Mouse (Mus musculus): Measurements from ENCODE around the gene Olfr1030. TPM values are rescaled to one million over a fixed set of nuclear protein-coding genes. Genes with fewer than 3 reads are reported as not detected.
"Not testable (repeated sequence)": the region's sequence is repeated elsewhere in the genome, so short reads cannot be mapped to it uniquely, and the experiment has no call there.

The Olfr1030 gene
- not detected in 2 replicates for polyA plus RNA-seq (2015; fragmentation: Nextera tagmentation; extraction: Ambion mirVana)

GRCm38 (mm10) chr2:85978976-85979375, at the start of gene Olfr1030:
TSS of gene Olfr1030 (plus strand) at chr2:85979276.
- H3K36me3 ChIP-seq, result no peaks in the 10 kb centered on the region
- H3K9me3 ChIP-seq, result no peaks in the 10 kb centered on the region
- H3K4me2 ChIP-seq (replicated peaks), result no peak within 1 kb of the TSS
- no peaks in the 10 kb centered on the region for H3K4me1 ChIP-seq
- H3K27ac ChIP-seq (replicated peaks), result no peak within 1 kb of the TSS
- H3K9ac ChIP-seq (replicated peaks), result no peak within 1 kb of the TSS
- WGBS, result 72% methylated on average over 1 of the region's 1 CpGs
- no peak for ATAC-seq (replicated peaks)
- H3K27me3 ChIP-seq, result no peaks in the 10 kb centered on the region
- no peak within 1 kb of the TSS for H3K4me3 ChIP-seq

- H3K27me3 ChIP-seq, result no peaks in the 10 kb centered on the region
- 75% methylated on average over 1 of the region's 1 CpGs for WGBS
- H3K9ac ChIP-seq (replicated peaks), result no peak within 1 kb of the TSS
- no peak within 1 kb of the TSS for H3K4me3 ChIP-seq
- no peak within 1 kb of the TSS for H3K27ac ChIP-seq (replicated peaks)
- no peaks in the 10 kb centered on the region for H3K4me1 ChIP-seq
- H3K4me2 ChIP-seq (replicated peaks), result no peak within 1 kb of the TSS
- ATAC-seq (replicated peaks), result no peak
- no peaks in the 10 kb centered on the region for H3K9me3 ChIP-seq
- no peaks in the 10 kb centered on the region for H3K36me3 ChIP-seq
Observed at GRCm38 (mm10) chr2:85950137-85950536, 28.9 kb upstream of the Olfr1030 start, which contains the start of gene Olfr1028. TSS of gene Olfr1028 (plus strand) at chr2:85950437.

- ATAC-seq (replicated peaks), result no peak
- Histone ChIP-seq H3K27me3 (no peaks in the 10 kb centered on the region), H3K9me3 (no peaks in the 10 kb centered on the region), H3K27ac (replicated peaks) (no peak within 1 kb of the TSS), H3K4me1 (no peaks in the 10 kb centered on the region), H3K36me3 (no peaks in the 10 kb centered on the region), H3K4me3 (no peak within 1 kb of the TSS), H3K4me2 (replicated peaks) (no peak within 1 kb of the TSS), H3K9ac (replicated peaks) (no peak within 1 kb of the TSS)
- 86% methylated on average over 2 of the region's 2 CpGs for WGBS
Observed at GRCm38 (mm10) chr2:85973595-85973994, 5.5 kb upstream of the Olfr1030 start, which contains the start of gene Olfr1029. TSS of gene Olfr1029 (plus strand) at chr2:85973895.

- no peaks in the 10 kb centered on the region for H3K27me3 ChIP-seq
- H3K36me3 ChIP-seq, result no peaks in the 10 kb centered on the region
- no peak within 1 kb of the TSS for H3K4me3 ChIP-seq
- no peaks in the 10 kb centered on the region for H3K4me1 ChIP-seq
- H3K4me2 ChIP-seq (replicated peaks), result no peak within 1 kb of the TSS
- ATAC-seq (replicated peaks), result no peak
- WGBS, result 61% methylated on average over 3 of the region's 3 CpGs
- no peak within 1 kb of the TSS for H3K9ac ChIP-seq (replicated peaks)
- H3K27ac ChIP-seq (replicated peaks), result no peak within 1 kb of the TSS
- no peaks in the 10 kb centered on the region for H3K9me3 ChIP-seq
Observed at GRCm38 (mm10) chr2:85990004-85990403, 10.9 kb downstream of the Olfr1030 start, which contains the start of gene Olfr1031. TSS of gene Olfr1031 (plus strand) at chr2:85990304.

- no peaks in the 10 kb centered on the region for H3K9me3 ChIP-seq
- WGBS, result 88% methylated on average over 7 of the region's 7 CpGs
- H3K36me3 ChIP-seq, result no peaks in the 10 kb centered on the region
- ATAC-seq (replicated peaks), result no peak
- H3K4me3 ChIP-seq, result no peak within 1 kb of the TSS
- H3K27me3 ChIP-seq, result no peaks in the 10 kb centered on the region
- no peak within 1 kb of the TSS for H3K27ac ChIP-seq (replicated peaks)
- no peak within 1 kb of the TSS for H3K4me2 ChIP-seq (replicated peaks)
- H3K9ac ChIP-seq (replicated peaks), result no peak within 1 kb of the TSS
- H3K4me1 ChIP-seq, result no peaks in the 10 kb centered on the region
Observed at GRCm38 (mm10) chr2:86005240-86005639, 26.2 kb downstream of the Olfr1030 start, which contains the start of gene Olfr1032. TSS of gene Olfr1032 (plus strand) at chr2:86005540.

- WGBS, result 9% methylated on average over 11 of the region's 11 CpGs
- H3K36me3 ChIP-seq; H3K27ac ChIP-seq (replicated peaks); H3K27me3 ChIP-seq; ATAC-seq (replicated peaks); H3K9ac ChIP-seq (replicated peaks); H3K4me1 ChIP-seq; H3K9me3 ChIP-seq: not testable (repeated sequence)
- Histone ChIP-seq H3K4me2 (replicated peaks) (peak within 1 kb of the TSS; percentile 40), H3K4me3 (peak within 1 kb of the TSS; percentile 35)
Observed at GRCm38 (mm10) chr2:86020406-86020805, 41.3 kb downstream of the Olfr1030 start, which contains the start of gene Olfr1033. TSS of gene Olfr1033 (plus strand) at chr2:86020633.

GRCm38 (mm10) chr2:86021518-86021917, 42.4 kb downstream of the Olfr1030 start:
- not testable (repeated sequence) for H3K27me3 ChIP-seq; H3K36me3 ChIP-seq; H3K4me3 ChIP-seq; H3K4me2 ChIP-seq (replicated peaks); H3K9ac ChIP-seq (replicated peaks); H3K27ac ChIP-seq (replicated peaks); H3K4me1 ChIP-seq; H3K9me3 ChIP-seq; ATAC-seq (replicated peaks)
- 81% methylated on average over 5 of the region's 9 CpGs for WGBS

Other genes starting within 250 kb of the Olfr1030 start
- not detected in 2 replicates for gene Olfr1012, start 216.5 kb upstream of the Olfr1030 start, polyA plus RNA-seq (2015; fragmentation: Nextera tagmentation; extraction: Ambion mirVana)
- not detected in 2 replicates for gene Olfr1013, start 212.2 kb upstream of the Olfr1030 start, polyA plus RNA-seq (2015; fragmentation: Nextera tagmentation; extraction: Ambion mirVana)
- gene Olfr1014, start 206.6 kb upstream of the Olfr1030 start, polyA plus RNA-seq (2015; fragmentation: Nextera tagmentation; extraction: Ambion mirVana), result not detected in 2 replicates
- not detected in 2 replicates for gene Olfr1015, start 197.3 kb upstream of the Olfr1030 start, polyA plus RNA-seq (2015; fragmentation: Nextera tagmentation; extraction: Ambion mirVana)
- gene Olfr1016, start 176.7 kb upstream of the Olfr1030 start, polyA plus RNA-seq (2015; fragmentation: Nextera tagmentation; extraction: Ambion mirVana), result not detected in 2 replicates
- gene Olfr1018, start 160.8 kb upstream of the Olfr1030 start, polyA plus RNA-seq (2015; fragmentation: Nextera tagmentation; extraction: Ambion mirVana), result not detected in 2 replicates
- not detected in 2 replicates for gene Olfr1019, start 133.8 kb upstream of the Olfr1030 start, polyA plus RNA-seq (2015; fragmentation: Nextera tagmentation; extraction: Ambion mirVana)
- not detected in 2 replicates for gene Olfr1020, start 132.2 kb upstream of the Olfr1030 start, polyA plus RNA-seq (2015; fragmentation: Nextera tagmentation; extraction: Ambion mirVana)
- gene Olfr1022, start 110.7 kb upstream of the Olfr1030 start, polyA plus RNA-seq (2015; fragmentation: Nextera tagmentation; extraction: Ambion mirVana), result not detected in 2 replicates
- not detected in 2 replicates for gene Olfr1023, start 93.6 kb upstream of the Olfr1030 start, polyA plus RNA-seq (2015; fragmentation: Nextera tagmentation; extraction: Ambion mirVana)
- not detected in 2 replicates for gene Olfr1024, start 74.2 kb upstream of the Olfr1030 start, polyA plus RNA-seq (2015; fragmentation: Nextera tagmentation; extraction: Ambion mirVana)
- gene Olfr1025-ps1, start 64.1 kb upstream of the Olfr1030 start, polyA plus RNA-seq (2015; fragmentation: Nextera tagmentation; extraction: Ambion mirVana), result not detected in 2 replicates
- not detected in 2 replicates for gene Olfr1026, start 57.7 kb upstream of the Olfr1030 start, polyA plus RNA-seq (2015; fragmentation: Nextera tagmentation; extraction: Ambion mirVana)
- not detected in 2 replicates for gene Olfr1028, start 28.8 kb upstream of the Olfr1030 start, polyA plus RNA-seq (2015; fragmentation: Nextera tagmentation; extraction: Ambion mirVana)
- gene Olfr1029, start 5.4 kb upstream of the Olfr1030 start, polyA plus RNA-seq (2015; fragmentation: Nextera tagmentation; extraction: Ambion mirVana), result not detected in 2 replicates
- not detected in 2 replicates for gene Olfr1031, start 11.0 kb downstream of the Olfr1030 start, polyA plus RNA-seq (2015; fragmentation: Nextera tagmentation; extraction: Ambion mirVana)
- not detected in 2 replicates for gene Olfr1032, start 26.3 kb downstream of the Olfr1030 start, polyA plus RNA-seq (2015; fragmentation: Nextera tagmentation; extraction: Ambion mirVana)
- gene Olfr1033, start 41.4 kb downstream of the Olfr1030 start, polyA plus RNA-seq (2015; fragmentation: Nextera tagmentation; extraction: Ambion mirVana), result not detected in 2 replicates
- gene Olfr1034, start 66.6 kb downstream of the Olfr1030 start, polyA plus RNA-seq (2015; fragmentation: Nextera tagmentation; extraction: Ambion mirVana), result not detected in 2 replicates
- gene Olfr1036, start 94.7 kb downstream of the Olfr1030 start, polyA plus RNA-seq (2015; fragmentation: Nextera tagmentation; extraction: Ambion mirVana), result not detected in 2 replicates
- not detected in 2 replicates for gene Olfr1037, start 108.1 kb downstream of the Olfr1030 start, polyA plus RNA-seq (2015; fragmentation: Nextera tagmentation; extraction: Ambion mirVana)
- not detected in 2 replicates for gene Olfr1039, start 156.7 kb downstream of the Olfr1030 start, polyA plus RNA-seq (2015; fragmentation: Nextera tagmentation; extraction: Ambion mirVana)
- not detected in 2 replicates for gene Olfr1040, start 167.5 kb downstream of the Olfr1030 start, polyA plus RNA-seq (2015; fragmentation: Nextera tagmentation; extraction: Ambion mirVana)
- gene Olfr1042, start 182.6 kb downstream of the Olfr1030 start, polyA plus RNA-seq (2015; fragmentation: Nextera tagmentation; extraction: Ambion mirVana), result not detected in 2 replicates
- not detected in 2 replicates for gene Olfr1043, start 188.2 kb downstream of the Olfr1030 start, polyA plus RNA-seq (2015; fragmentation: Nextera tagmentation; extraction: Ambion mirVana)
- not detected in 2 replicates for gene Olfr1044, start 198.5 kb downstream of the Olfr1030 start, polyA plus RNA-seq (2015; fragmentation: Nextera tagmentation; extraction: Ambion mirVana)
- not detected in 2 replicates for gene Olfr52, start 206.4 kb downstream of the Olfr1030 start, polyA plus RNA-seq (2015; fragmentation: Nextera tagmentation; extraction: Ambion mirVana)
- gene Olfr1045, start 223.7 kb downstream of the Olfr1030 start, polyA plus RNA-seq (2015; fragmentation: Nextera tagmentation; extraction: Ambion mirVana), result not detected in 2 replicates
- gene Olfr1046, start 240.0 kb downstream of the Olfr1030 start, polyA plus RNA-seq (2015; fragmentation: Nextera tagmentation; extraction: Ambion mirVana), result not detected in 2 replicates

Measured in forebrain, embryonic 15.5 days (tissue).